Mouse (Mus musculus) frontal cortex, postnatal 14 days (tissue): ENCODE measurements around the gene Olig1.

Source experiments
- DNase-seq, 2 experiments: peaks; one replicate each; pipeline ENCODE4 v3.0.0; 2022; ENCODE audit warnings: low spot score in 2 of 2

Olig1 gene

GRCm38 (mm10) chr16:91269468-91270211 lies at the start of gene Olig1:
Gene Olig1 (plus strand): TSS chr16:91269772.
- DNase-seq, result peak; percentile 71 to 76

- DNase-seq, result no peak
Observed at GRCm38 (mm10) chr16:91222171-91222642, 47.4 kb upstream of the Olig1 start.

GRCm38 (mm10) chr16:91222643-91223271 lies 46.8 kb upstream of the Olig1 start:
- DNase-seq, result peak in 1 of 2 experiments; percentile 35

- no peak for DNase-seq
Observed at GRCm38 (mm10) chr16:91223327-91224067, 46.1 kb upstream of the Olig1 start.

GRCm38 (mm10) chr16:91224068-91224402 lies 45.5 kb upstream of the Olig1 start:
- DNase-seq, result no peak

GRCm38 (mm10) chr16:91224481-91225232 lies 44.9 kb upstream of the Olig1 start:
- DNase-seq, result no peak

GRCm38 (mm10) chr16:91225233-91226037 lies 44.1 kb upstream of the Olig1 start, which contains the start of gene Olig2:
Gene Olig2 (plus strand): TSS chr16:91225457.
- DNase-seq, result peak; percentile 44 to 56

- no peak for DNase-seq
Observed at GRCm38 (mm10) chr16:91226038-91226882, 43.3 kb upstream of the Olig1 start.

GRCm38 (mm10) chr16:91226883-91227759 lies 42.5 kb upstream of the Olig1 start:
- no peak for DNase-seq

GRCm38 (mm10) chr16:91227760-91228043 lies 41.9 kb upstream of the Olig1 start:
- no peak for DNase-seq

GRCm38 (mm10) chr16:91228238-91229071 lies 41.1 kb upstream of the Olig1 start:
- DNase-seq, result no peak

- DNase-seq, result no peak
Observed at GRCm38 (mm10) chr16:91229072-91229348, 40.6 kb upstream of the Olig1 start.

- no peak for DNase-seq
Observed at GRCm38 (mm10) chr16:91229643-91230042, 39.9 kb upstream of the Olig1 start.

GRCm38 (mm10) chr16:91231781-91232469 lies 37.6 kb upstream of the Olig1 start:
- DNase-seq, result no peak

GRCm38 (mm10) chr16:91232470-91233240 lies 36.9 kb upstream of the Olig1 start:
- no peak for DNase-seq

GRCm38 (mm10) chr16:91233241-91233944 lies 36.2 kb upstream of the Olig1 start:
- DNase-seq, result peak in 1 of 2 experiments; percentile 45

- no peak for DNase-seq
Observed at GRCm38 (mm10) chr16:91239024-91239423, 30.5 kb upstream of the Olig1 start.
